ENCODE assay signal across 8 mouse cellular contexts in the genomic region with DNA sequence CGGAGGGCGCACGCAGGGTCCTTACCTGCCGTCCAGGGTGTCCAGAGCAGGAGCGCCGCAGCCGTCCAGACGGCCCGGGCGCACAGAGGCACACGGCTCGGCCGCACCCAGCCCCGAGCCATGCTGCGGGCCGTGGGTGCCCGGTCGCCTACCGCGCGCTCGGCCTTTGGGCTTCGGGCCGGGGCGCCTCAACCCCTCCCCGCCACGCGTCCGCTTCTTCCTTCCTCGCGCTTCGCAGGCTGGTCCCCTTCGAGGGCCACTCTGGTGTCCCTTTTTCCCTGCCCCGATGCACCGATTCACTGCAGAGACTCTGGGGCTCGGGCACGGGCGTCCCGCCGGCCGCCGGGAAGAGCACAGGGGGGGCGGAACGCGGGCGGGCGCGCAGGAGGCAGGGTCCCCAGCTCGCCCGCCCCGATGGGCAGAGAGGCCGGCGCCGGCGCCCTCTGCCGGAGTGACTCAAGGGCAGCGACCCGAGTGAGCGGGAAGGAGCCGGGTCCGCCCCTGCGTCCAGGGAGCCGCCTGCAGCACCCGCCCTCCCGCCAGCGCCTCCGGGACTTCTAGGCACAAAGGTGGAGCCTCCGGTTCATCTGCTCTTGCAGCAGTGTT. TPM values are rescaled to one million over a fixed set of nuclear protein-coding genes. Genes with fewer than 3 reads are reported as not detected.
DNase-seq lines count a peak whose midpoint lies in the region; ATAC-seq and TF ChIP-seq lines count a peak whose summit lies in the region.

A gene (minus strand): TSS at position 369 of the 606 bp plus-strand sequence.

- no peaks in the 10 kb centered on the region for H3K4me1 ChIP-seq in spleen, adult 2 months (ENCODE audit: control insufficient read depth, insufficient read depth, insufficient read length)
- H3K4me1 ChIP-seq in forebrain, embryonic 15.5 days: peaks cover 34% of the 10 kb centered on the region
- H3K4me1 ChIP-seq in liver, adult 2 months (ENCODE audit: control insufficient read depth, insufficient read depth, low read length): no peaks in the 10 kb centered on the region
- H3K4me1 ChIP-seq in neural tube, embryonic 13.5 days (replicated peaks): peaks cover 23% of the 10 kb centered on the region

- no peak for TF ChIP-seq CTCF in spleen, adult 2 months (IDR thresholded peaks at IDR 0.05; ENCODE audit: extremely low read depth, insufficient read depth, insufficient read length, insufficient replicate concordance)
- 0 out of 2 replicates have a peak, but pooled peaks have one; percentile 10 for TF ChIP-seq CTCF in liver, adult 2 months (IDR thresholded peaks at IDR 0.05; ENCODE audit: low read depth, low read length)

- peak within 1 kb of the TSS; percentile 33; the same call in 1 of the 2 replicates for H3K4me3 ChIP-seq in spleen, adult 2 months (ENCODE audit: extremely low read depth, insufficient read depth, insufficient read length)
- H3K4me3 ChIP-seq in forebrain, embryonic 15.5 days: peak within 1 kb of the TSS; percentile 58
- no peak within 1 kb of the TSS for H3K4me3 ChIP-seq in liver, adult 2 months (ENCODE audit: insufficient read depth, low read depth, low read length)
- H3K4me3 ChIP-seq in neural tube, embryonic 13.5 days: peak within 1 kb of the TSS; percentile 51

- DNase-seq in spleen, adult 2 months (ENCODE audit: low read depth in 1 of 2, low spot score in 2 of 2): no peak
- no peak for DNase-seq in spleen, postnatal 14 days (ENCODE audit: low spot score in 2 of 2)
- DNase-seq in liver, adult 2 months (ENCODE audit: extremely low read depth, low read depth, low spot score): no peak
- DNase-seq in layer of hippocampus, postnatal 14 days (ENCODE audit: low spot score in 2 of 2): no peak
- no peak for DNase-seq in T-cell, adult 2 months (ENCODE audit: low spot score)

- no peak within 1 kb of the TSS for H3K27ac ChIP-seq in spleen, adult 2 months (ENCODE audit: insufficient read depth, low read length)
- H3K27ac ChIP-seq in forebrain, embryonic 15.5 days (replicated peaks): no peak within 1 kb of the TSS
- no peak within 1 kb of the TSS for H3K27ac ChIP-seq in liver, adult 2 months (replicated peaks; ENCODE audit: insufficient read depth, low read depth, low read length)
- 0 out of 2 replicates have a peak within 1 kb of the TSS, but pooled peaks have one; percentile 33 for H3K27ac ChIP-seq in neural tube, embryonic 13.5 days (replicated peaks)

- H3K36me3 ChIP-seq in spleen, adult 2 months (ENCODE audit: control insufficient read depth, insufficient read depth, low read length): no peaks in the 10 kb centered on the region
- no peaks in the 10 kb centered on the region for H3K36me3 ChIP-seq in forebrain, embryonic 15.5 days
- no peaks in the 10 kb centered on the region for H3K36me3 ChIP-seq in liver, adult 2 months (ENCODE audit: control insufficient read depth, insufficient read depth, low read length)
- H3K36me3 ChIP-seq in neural tube, embryonic 13.5 days: no peaks in the 10 kb centered on the region

- no peak for TF ChIP-seq POLR2A in spleen, adult 2 months (IDR thresholded peaks at IDR 0.05; ENCODE audit: low read depth, low read length)
- no peak for TF ChIP-seq POLR2A in liver, adult 2 months (IDR thresholded peaks at IDR 0.05; ENCODE audit: extremely low read depth, insufficient read depth, low read length)

- H3K4me2 ChIP-seq in forebrain, embryonic 15.5 days (replicated peaks): peak within 1 kb of the TSS; percentile 94
- peak within 1 kb of the TSS; percentile 69 for H3K4me2 ChIP-seq in neural tube, embryonic 13.5 days

- H3K27me3 ChIP-seq in spleen, adult 2 months (ENCODE audit: control insufficient read depth, insufficient read depth, low read length): peaks cover 5% of the 10 kb centered on the region
- H3K27me3 ChIP-seq in forebrain, embryonic 15.5 days: peaks cover 13% of the 10 kb centered on the region; the same call in 1 of the 2 replicates
- peaks cover 4% of the 10 kb centered on the region; the same call in 1 of the 2 replicates for H3K27me3 ChIP-seq in liver, adult 2 months (ENCODE audit: control insufficient read depth, insufficient read depth, low read length)
- H3K27me3 ChIP-seq in neural tube, embryonic 13.5 days: peaks cover 47% of the 10 kb centered on the region

- peak within 1 kb of the TSS; percentile 65 for H3K9ac ChIP-seq in forebrain, embryonic 15.5 days (replicated peaks)
- H3K9ac ChIP-seq in liver, adult 2 months (ENCODE audit: low read depth, low read length): no peak within 1 kb of the TSS
- peak within 1 kb of the TSS; percentile 70 for H3K9ac ChIP-seq in neural tube, embryonic 13.5 days

- H3K9me3 ChIP-seq in forebrain, embryonic 15.5 days: no peaks in the 10 kb centered on the region
- H3K9me3 ChIP-seq in neural tube, embryonic 13.5 days: no peaks in the 10 kb centered on the region

- H3K79me2 ChIP-seq in liver, adult 2 months (ENCODE audit: control insufficient read depth, insufficient read depth, low read length): no peaks in the 10 kb centered on the region

- whole genome bisulfite sequencing in spleen, adult 2 months: 2% methylated on average over 68 of the region's 68 CpGs
- WGBS in forebrain, embryonic 15.5 days: under 1% methylated on average over 68 of the region's 68 CpGs
- WGBS in liver, adult 2 months: 2% methylated on average over 68 of the region's 68 CpGs
- WGBS in neural tube, embryonic 13.5 days: under 1% methylated on average over 59 of the region's 68 CpGs

- ATAC-seq in forebrain, embryonic 15.5 days (replicated peaks): peak; percentile 72
- ATAC-seq in hematopoietic stem cell, adult 5-6 weeks (replicated peaks in 1 of 2; ENCODE audit: insufficient read depth in 1 of 2, low FRiP score in 2 of 2, low TSS enrichment in 1 of 2, low read depth in 1 of 2, poor library complexity in 2 of 2, severe bottlenecking in 2 of 2): peak; percentile 27 to 45; a peak in 2 of 4 replicates
- ATAC-seq in neural tube, embryonic 13.5 days (ENCODE audit: low read depth): peak; percentile 62

RNA-seq across cellular contexts. Expression of the gene that starts here (rescaled TPM):
- polyA plus RNA-seq in spleen, adult 2 months (2012; rRNA removed): 2.3 and 3.3 TPM in 2 replicates
- polyA plus RNA-seq in forebrain, embryonic 15.5 days (2015; fragmentation: Nextera tagmentation; extraction: Ambion mirVana): 3.3 and 3.8 TPM in 2 replicates
- total RNA-seq in hematopoietic stem cell, adult 5-6 weeks (2017): 0.25 and 0.35 TPM in 2 replicates
- total RNA-seq in liver, adult 2 months (2014; rRNA removed): not detected in 2 replicates
- polyA plus RNA-seq in liver, adult 2 months (2012; rRNA removed): 0.06 and 0.09 TPM in 2 replicates
- 5.3 and 5.4 TPM in 2 replicates for polyA plus RNA-seq in neural tube, embryonic 13.5 days (2015; fragmentation: Nextera tagmentation; extraction: Ambion mirVana)
- 1 to 10 TPM; 1.4 to 1.8 TPM for total RNA-seq in layer of hippocampus, postnatal 14 days (2021)

Comparison
In these comparisons a context has a peak if more than half of its experiments do, and no peak if none do; other contexts are left out.
1. Peak in ATAC-seq in hematopoietic stem cell, adult 5-6 weeks; RNA of the gene not detected or under 1 TPM.